Mouse (Mus musculus): ENCODE measurements around the gene Cfap97d2. TPM values are rescaled to one million over a fixed set of nuclear protein-coding genes. Genes with fewer than 3 reads are reported as not detected.

The Cfap97d2 gene
- polyA plus RNA-seq (2012; rRNA removed) = not detected in 2 replicates

DNA sequence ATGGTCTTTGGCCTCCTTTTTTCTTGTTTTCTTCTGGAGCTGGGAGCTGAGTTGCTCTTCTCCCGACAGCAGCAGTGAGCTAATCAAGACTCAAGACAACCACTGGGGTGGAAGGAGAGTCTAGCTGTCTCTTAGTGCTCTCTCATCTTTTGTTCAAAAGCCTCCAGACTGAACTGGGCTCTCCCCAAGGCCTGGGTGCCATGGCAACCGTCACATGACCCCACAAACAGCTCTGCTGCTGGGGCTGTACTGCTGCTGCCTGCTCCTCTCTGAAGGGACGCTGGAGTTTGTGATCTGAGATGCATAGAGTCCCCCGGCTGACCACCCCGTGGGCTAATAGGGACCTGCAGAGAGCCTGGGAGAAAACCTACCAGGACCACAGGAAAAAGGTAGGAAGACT, at the start of gene Cfap97d2:
TSS of gene Cfap97d2 (plus strand) at position 222 of the 400 bp plus-strand sequence.
- H3K27me3 ChIP-seq (ENCODE audit: control insufficient read depth, insufficient read depth, low read length) = no peaks in the 10 kb centered on the region
- no peak within 1 kb of the TSS for H3K4me3 ChIP-seq (ENCODE audit: low read depth, low read length)
- TF ChIP-seq CTCF (IDR thresholded peaks at IDR 0.05; ENCODE audit: extremely low read depth, insufficient read length, insufficient replicate concordance, low read depth, low read length) (no peak), POLR2A (IDR thresholded peaks at IDR 0.05; ENCODE audit: low read depth, low read length) (no peak)
- H3K36me3 ChIP-seq (ENCODE audit: control insufficient read depth, insufficient read depth, low read length) = no peaks in the 10 kb centered on the region
- peaks cover 10% of the 10 kb centered on the region for H3K4me1 ChIP-seq (ENCODE audit: control insufficient read depth, insufficient read depth, insufficient read length, low read length)
- 49% methylated on average over 5 of the region's 5 CpGs for WGBS
- H3K27ac ChIP-seq (ENCODE audit: insufficient read depth, low read depth, low read length) = no peak within 1 kb of the TSS

- no peak overlapping the region for H3K27ac ChIP-seq (ENCODE audit: insufficient read depth, low read depth, low read length)
- no peaks in the 10 kb centered on the region for H3K27me3 ChIP-seq (ENCODE audit: control insufficient read depth, insufficient read depth, low read length)
- no peaks in the 10 kb centered on the region for H3K4me1 ChIP-seq (ENCODE audit: control insufficient read depth, insufficient read depth, insufficient read length, low read length)
- TF ChIP-seq POLR2A (IDR thresholded peaks at IDR 0.05; ENCODE audit: low read depth, low read length) = no peak
- no peak for TF ChIP-seq CTCF (IDR thresholded peaks at IDR 0.05; ENCODE audit: extremely low read depth, insufficient read length, insufficient replicate concordance, low read depth, low read length)
- H3K36me3 ChIP-seq (ENCODE audit: control insufficient read depth, insufficient read depth, low read length) = no peaks in the 10 kb centered on the region
- H3K4me3 ChIP-seq (ENCODE audit: low read depth, low read length) = no peak overlapping the region
- 81% methylated on average over 12 of the region's 12 CpGs for WGBS
Measured at GRCm38 (mm10) chr8:13657479-13657878, 48.2 kb upstream of the Cfap97d2 start.

- Histone ChIP-seq H3K36me3 (ENCODE audit: control insufficient read depth, insufficient read depth, low read length) (no peaks in the 10 kb centered on the region), H3K4me1 (ENCODE audit: control insufficient read depth, insufficient read depth, insufficient read length, low read length) (no peaks in the 10 kb centered on the region), H3K27ac (ENCODE audit: insufficient read depth, low read depth, low read length) (0 out of 2 replicates have a peak overlapping the region, but pooled peaks have one; percentile 9), H3K27me3 (ENCODE audit: control insufficient read depth, insufficient read depth, low read length) (no peaks in the 10 kb centered on the region), H3K4me3 (ENCODE audit: low read depth, low read length) (no peak overlapping the region)
- TF ChIP-seq CTCF (IDR thresholded peaks at IDR 0.05; ENCODE audit: extremely low read depth, insufficient read length, insufficient replicate concordance, low read depth, low read length) (no peak), POLR2A (IDR thresholded peaks at IDR 0.05; ENCODE audit: low read depth, low read length) (no peak)
- WGBS = 72% methylated on average over 13 of the region's 13 CpGs
Measured at GRCm38 (mm10) chr8:13660323-13660722, 45.4 kb upstream of the Cfap97d2 start.

GRCm38 (mm10) chr8:13664711-13665210, 40.9 kb upstream of the Cfap97d2 start:
- no peaks in the 10 kb centered on the region for H3K27me3 ChIP-seq (ENCODE audit: control insufficient read depth, insufficient read depth, low read length)
- H3K36me3 ChIP-seq (ENCODE audit: control insufficient read depth, insufficient read depth, low read length) = 0 out of 2 replicates have a peak, but pooled peaks cover 2% of the 10 kb centered on the region
- TF ChIP-seq CTCF (IDR thresholded peaks at IDR 0.05; ENCODE audit: extremely low read depth, insufficient read length, insufficient replicate concordance, low read depth, low read length) = no peak
- WGBS = 85% methylated on average over 6 of the region's 6 CpGs
- H3K4me3 ChIP-seq (ENCODE audit: low read depth, low read length) = no peak overlapping the region
- no peak overlapping the region for H3K27ac ChIP-seq (ENCODE audit: insufficient read depth, low read depth, low read length)
- H3K4me1 ChIP-seq (ENCODE audit: control insufficient read depth, insufficient read depth, insufficient read length, low read length) = peaks cover 9% of the 10 kb centered on the region; the same call in 1 of the 2 replicates

- no peak for TF ChIP-seq CTCF (IDR thresholded peaks at IDR 0.05; ENCODE audit: extremely low read depth, insufficient read length, insufficient replicate concordance, low read depth, low read length)
- no peak for TF ChIP-seq POLR2A (IDR thresholded peaks at IDR 0.05; ENCODE audit: low read depth, low read length)
- Histone ChIP-seq H3K27me3 (ENCODE audit: control insufficient read depth, insufficient read depth, low read length) (no peaks in the 10 kb centered on the region), H3K4me1 (ENCODE audit: control insufficient read depth, insufficient read depth, insufficient read length, low read length) (peaks cover 11% of the 10 kb centered on the region; the same call in 1 of the 2 replicates), H3K4me3 (ENCODE audit: low read depth, low read length) (no peak overlapping the region), H3K27ac (ENCODE audit: insufficient read depth, low read depth, low read length) (no peak overlapping the region), H3K36me3 (ENCODE audit: control insufficient read depth, insufficient read depth, low read length) (0 out of 2 replicates have a peak, but pooled peaks cover 2% of the 10 kb centered on the region)
- WGBS = 86% methylated on average over 4 of the region's 4 CpGs
Measured at GRCm38 (mm10) chr8:13665538-13665937, 40.2 kb upstream of the Cfap97d2 start.

GRCm38 (mm10) chr8:13665944-13666343, 39.7 kb upstream of the Cfap97d2 start:
- no peaks in the 10 kb centered on the region for H3K27me3 ChIP-seq (ENCODE audit: control insufficient read depth, insufficient read depth, low read length)
- no peak overlapping the region for H3K4me3 ChIP-seq (ENCODE audit: low read depth, low read length)
- WGBS = 51% methylated on average over 8 of the region's 8 CpGs
- peaks cover 13% of the 10 kb centered on the region for H3K4me1 ChIP-seq (ENCODE audit: control insufficient read depth, insufficient read depth, insufficient read length, low read length)
- TF ChIP-seq CTCF (IDR thresholded peaks at IDR 0.05; ENCODE audit: extremely low read depth, insufficient read length, insufficient replicate concordance, low read depth, low read length) = no peak
- no peak for TF ChIP-seq POLR2A (IDR thresholded peaks at IDR 0.05; ENCODE audit: low read depth, low read length)
- 0 out of 2 replicates have a peak, but pooled peaks cover 2% of the 10 kb centered on the region for H3K36me3 ChIP-seq (ENCODE audit: control insufficient read depth, insufficient read depth, low read length)
- no peak overlapping the region for H3K27ac ChIP-seq (ENCODE audit: insufficient read depth, low read depth, low read length)

- Histone ChIP-seq H3K4me3 (ENCODE audit: low read depth, low read length) (no peak overlapping the region), H3K27ac (ENCODE audit: insufficient read depth, low read depth, low read length) (peak overlapping the region; percentile 79), H3K36me3 (ENCODE audit: control insufficient read depth, insufficient read depth, low read length) (0 out of 2 replicates have a peak, but pooled peaks cover 2% of the 10 kb centered on the region), H3K4me1 (ENCODE audit: control insufficient read depth, insufficient read depth, insufficient read length, low read length) (peaks cover 14% of the 10 kb centered on the region), H3K27me3 (ENCODE audit: control insufficient read depth, insufficient read depth, low read length) (no peaks in the 10 kb centered on the region)
- 77% methylated on average over 4 of the region's 4 CpGs for WGBS
- TF ChIP-seq POLR2A (IDR thresholded peaks at IDR 0.05; ENCODE audit: low read depth, low read length) (no peak), CTCF (IDR thresholded peaks at IDR 0.05; ENCODE audit: extremely low read depth, insufficient read length, insufficient replicate concordance, low read depth, low read length) (peak; percentile 21; the same call in 1 of the 2 replicates)
Measured at GRCm38 (mm10) chr8:13667917-13668316, 37.8 kb upstream of the Cfap97d2 start.
